Mouse (Mus musculus): Measurements from ENCODE around the gene Fastkd5. TPM values are rescaled to one million over a fixed set of nuclear protein-coding genes. Genes with fewer than 3 reads are reported as not detected.
"Not testable (repeated sequence)": the region's sequence is repeated elsewhere in the genome, so short reads cannot be mapped to it uniquely, and the experiment has no call there.

Gene Fastkd5
- total RNA-seq, 4 experiments from 2014 or later, result 5.1 to 7.7 (median 6.7) TPM

DNA sequence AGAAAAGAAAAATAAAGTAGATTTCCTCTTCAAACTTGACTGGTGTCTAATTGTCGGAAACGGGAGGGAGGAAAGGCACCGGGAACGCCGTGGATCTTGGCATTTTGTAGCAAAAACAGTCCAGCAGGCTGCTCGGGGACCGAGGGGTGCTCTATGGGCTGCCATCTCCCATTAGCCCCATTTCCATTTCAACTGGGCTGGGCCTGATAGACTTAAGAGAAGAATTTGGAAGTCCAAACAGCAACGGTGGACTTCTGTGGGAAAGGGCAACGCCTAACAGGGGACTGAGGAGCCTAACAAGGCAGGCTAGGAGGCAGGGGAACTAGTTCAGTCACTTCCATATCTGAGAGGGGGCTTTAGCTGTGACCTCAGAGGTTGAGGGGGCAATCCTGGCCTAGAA, 52.8 kb downstream of the Fastkd5 start:
- DNase-seq (ENCODE audit: low spot score in 2 of 2), result no peak

DNA sequence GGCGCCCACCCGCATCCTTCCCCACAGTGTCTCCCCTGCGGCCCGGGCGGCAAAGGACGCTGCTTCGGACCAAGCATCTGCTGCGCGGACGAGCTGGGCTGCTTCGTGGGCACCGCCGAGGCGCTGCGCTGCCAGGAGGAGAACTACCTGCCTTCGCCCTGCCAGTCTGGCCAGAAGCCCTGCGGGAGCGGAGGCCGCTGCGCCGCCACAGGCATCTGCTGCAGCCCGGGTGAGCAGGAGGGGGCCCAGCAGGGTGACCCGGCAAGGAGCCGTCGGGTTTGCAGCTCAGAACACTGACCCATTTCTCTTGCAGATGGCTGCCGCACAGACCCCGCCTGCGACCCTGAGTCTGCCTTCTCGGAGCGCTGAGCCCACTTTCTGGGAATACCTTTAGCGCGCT, 53.3 kb downstream of the Fastkd5 start:
- DNase-seq (ENCODE audit: low spot score in 2 of 2), result not testable (repeated sequence)

DNA sequence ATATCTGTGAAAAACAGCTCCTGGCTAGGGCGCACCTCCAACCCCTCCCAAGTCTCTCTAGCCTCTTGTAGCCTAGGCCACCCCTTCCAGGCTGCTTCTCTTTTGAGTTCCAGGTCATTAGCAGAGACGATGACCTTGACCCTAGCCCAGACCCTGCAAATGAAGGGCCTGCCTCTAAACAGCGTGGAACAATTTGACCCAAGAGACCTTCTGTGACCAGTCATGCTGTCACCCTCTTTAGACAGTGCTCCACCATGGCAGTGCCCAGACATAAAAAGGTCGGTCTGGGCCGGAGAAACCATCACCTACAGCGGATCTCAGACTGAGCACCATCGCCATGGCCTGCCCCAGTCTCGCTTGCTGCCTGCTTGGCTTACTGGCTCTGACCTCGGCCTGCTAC, 54.0 kb downstream of the Fastkd5 start, which contains the start of gene Oxt:
Gene Oxt (plus strand): TSS at position 301 of the 400 bp plus-strand sequence.
- DNase-seq (ENCODE audit: low spot score in 2 of 2), result no peak

DNA sequence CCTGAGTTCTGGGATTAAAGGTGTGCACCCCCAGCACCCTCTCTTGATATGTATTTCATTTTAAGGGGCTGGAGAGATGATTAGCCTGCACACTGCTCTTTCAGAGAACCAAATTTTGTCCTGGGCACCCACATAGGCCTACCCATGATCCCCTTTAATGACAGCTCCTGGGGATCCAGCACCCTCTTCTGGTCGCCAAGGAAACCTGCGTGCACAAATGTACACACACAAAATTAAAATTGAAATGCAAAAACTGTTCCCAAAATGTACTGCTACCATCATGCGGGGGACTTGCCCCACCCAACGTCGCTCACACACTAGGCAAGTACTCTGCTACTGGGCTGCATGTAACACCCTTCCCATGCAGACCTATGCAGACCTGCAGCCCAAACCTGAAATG, 54.9 kb downstream of the Fastkd5 start:
- DNase-seq (ENCODE audit: low spot score in 2 of 2), result no peak

DNA sequence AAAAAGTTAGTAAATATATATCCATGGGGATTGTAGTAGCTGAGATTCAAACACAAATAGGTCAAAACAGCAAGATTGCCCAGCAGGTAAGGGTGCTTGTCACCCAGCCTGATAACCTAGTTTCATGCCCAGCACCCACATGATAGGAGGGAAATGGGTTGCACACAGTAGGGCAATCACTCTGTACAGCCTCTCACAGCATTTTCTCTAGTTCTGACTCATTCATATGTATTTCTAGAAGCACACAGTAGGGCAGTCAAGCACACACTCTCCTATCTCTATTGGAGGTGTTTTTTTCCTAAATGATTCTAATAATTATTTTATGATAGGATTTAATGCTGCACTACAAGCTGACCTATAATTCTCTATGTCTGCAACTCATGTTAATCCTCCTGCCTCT, 59.9 kb downstream of the Fastkd5 start:
- no peak for DNase-seq (ENCODE audit: low spot score in 2 of 2)

DNA sequence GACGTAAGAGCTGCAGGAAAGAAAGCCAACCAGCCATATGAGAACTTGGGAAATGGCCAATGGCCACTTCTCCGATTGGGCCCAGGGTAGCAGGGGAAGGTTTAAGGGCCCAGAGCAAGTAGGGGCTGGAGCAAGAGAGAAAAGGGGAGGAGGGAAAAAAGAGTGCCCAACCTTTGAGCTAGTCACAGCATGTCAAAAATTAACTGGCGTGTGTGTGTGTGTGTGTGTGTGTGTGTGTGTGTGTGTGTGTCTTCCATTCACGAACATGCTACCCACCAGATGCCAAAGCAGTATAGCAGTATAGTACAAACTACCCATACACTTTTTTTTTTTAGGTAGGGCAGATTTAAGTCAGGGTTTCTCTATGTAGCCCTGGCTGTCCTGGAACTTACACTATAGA, 60.9 kb downstream of the Fastkd5 start:
- no peak for DNase-seq (ENCODE audit: low spot score in 2 of 2)

DNA sequence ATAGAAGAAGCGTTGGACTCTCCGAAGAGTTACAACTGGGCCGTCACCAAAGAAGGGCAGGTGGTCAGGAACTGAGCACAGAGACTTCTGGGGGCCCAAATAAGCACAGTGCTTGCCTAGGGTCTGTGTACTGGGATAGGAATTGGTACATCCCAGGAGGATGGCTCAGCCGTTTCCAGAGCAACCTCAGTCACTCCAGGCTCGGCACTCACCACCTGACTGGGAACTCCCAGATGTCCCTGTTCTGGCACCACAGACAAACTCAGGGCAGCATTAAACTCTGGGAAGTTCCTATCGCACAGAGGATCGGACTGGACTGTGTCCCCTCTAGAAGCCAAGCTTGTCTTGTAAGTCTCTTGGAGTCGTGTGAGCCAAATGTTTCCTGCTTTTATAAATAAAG, 64.8 kb downstream of the Fastkd5 start:
- no peak for DNase-seq (ENCODE audit: low spot score in 2 of 2)

DNA sequence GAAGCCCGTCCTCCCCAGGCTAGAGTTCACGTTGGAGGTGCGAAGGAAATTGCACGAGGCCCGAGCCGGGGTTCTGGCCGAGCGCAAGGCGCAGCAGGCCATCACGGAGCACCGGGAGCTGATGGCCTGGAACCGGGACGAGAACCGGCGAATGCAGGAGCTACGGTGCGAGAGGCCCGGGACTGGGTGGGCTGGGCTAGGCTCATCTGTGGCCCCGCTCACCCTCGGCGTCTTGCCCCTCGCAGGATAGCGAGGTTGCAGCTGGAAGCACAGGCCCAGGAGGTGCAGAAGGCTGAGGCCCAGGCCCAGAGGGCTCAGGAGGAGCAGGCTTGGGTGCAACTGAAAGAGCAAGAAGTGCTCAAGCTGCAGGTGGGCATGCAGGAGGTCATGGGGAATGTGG, 65.8 kb downstream of the Fastkd5 start:
- DNase-seq (ENCODE audit: low spot score in 2 of 2), result no peak

Other genes starting within 250 kb of the Fastkd5 start
- gene Cpxm1, start 232.5 kb downstream of the Fastkd5 start, total RNA-seq (2022), result 1 to 10 TPM; 1.1 to 2.7 (median 2.4) TPM
- not detected for gene Gm28372, start 224.8 kb downstream of the Fastkd5 start, total RNA-seq (2022)
- gene 1700020A23Rik, start 224.8 kb downstream of the Fastkd5 start, total RNA-seq (2022), result not detected
- gene Tmem239, start 223.5 kb downstream of the Fastkd5 start, total RNA-seq (2022), result not detected
- 10 to 100 TPM; 13.2 to 20.5 (median 18.2) TPM for gene Vps16, start 205.7 kb downstream of the Fastkd5 start, total RNA-seq (2022)
- 1 to 10 TPM; 3.7 to 6.2 (median 3.8) TPM for gene Pced1a, start 205.3 kb downstream of the Fastkd5 start, total RNA-seq (2022)
- gene Ptpra, start 179.7 kb downstream of the Fastkd5 start, total RNA-seq (2022), result 10 to 100 TPM; 12.2 to 18.8 (median 14.5) TPM
- 10 to 100 TPM; 43.7 to 47.6 (median 46.2) TPM for gene Mrps26, start 66.3 kb downstream of the Fastkd5 start, total RNA-seq (2022)
- not detected for gene Oxt, start 53.9 kb downstream of the Fastkd5 start, total RNA-seq (2022)
- gene Avp, start 47.5 kb downstream of the Fastkd5 start, total RNA-seq (2022), result not detected
- 1 to 10 TPM; 4.7 to 6.0 (median 5.2) TPM for gene Ubox5, start within 50 bp of the Fastkd5 start, total RNA-seq (2022)
- gene Lzts3, start 12.8 kb upstream of the Fastkd5 start, total RNA-seq (2022), result 1 to 10 TPM; 1.8 to 3.0 (median 2.4) TPM
- gene Ddrgk1, start 34.6 kb upstream of the Fastkd5 start, total RNA-seq (2022), result 100 to 1,000 TPM; 120 to 153 (median 133) TPM
- gene Itpa, start 37.6 kb upstream of the Fastkd5 start, total RNA-seq (2022), result 10 to 100 TPM; 12.0 to 14.5 (median 13.3) TPM
- under 1 TPM in 2 of 4 experiments, not detected in 2; 0.18 to 0.43 TPM for gene Slc4a11, start 67.5 kb upstream of the Fastkd5 start, total RNA-seq (2022)